Mouse (Mus musculus): ENCODE data around the gene Clec4g. TPM values are rescaled to one million over a fixed set of nuclear protein-coding genes. Genes with fewer than 3 reads are reported as not detected.
"Not testable (repeated sequence)": the region's sequence is repeated elsewhere in the genome, so short reads cannot be mapped to it uniquely, and the experiment has no call there.

Clec4g gene
- polyA plus RNA-seq (2014; fragmentation: Nextera tagmentation; extraction: Ambion mirVana): not detected in 2 replicates

GRCm38 (mm10) chr8:3720551-3720950 lies at the start of gene Clec4g:
Gene Clec4g, minus strand, starts transcription at chr8:3720651.
- ATAC-seq (ENCODE audit: insufficient number of reproducible peaks, insufficient read depth, low FRiP score, low read depth): no peak
- no peak within 1 kb of the TSS for H3K4me2 ChIP-seq (replicated peaks; ENCODE audit: low read depth, low read length)
- no peak within 1 kb of the TSS for H3K27ac ChIP-seq (ENCODE audit: low read length)
- H3K4me1 ChIP-seq (ENCODE audit: control insufficient read depth, insufficient read depth, low read length): no peaks in the 10 kb centered on the region
- no peak within 1 kb of the TSS for H3K9ac ChIP-seq (replicated peaks; ENCODE audit: low read depth, low read length)
- 69% methylated on average over 5 of the region's 5 CpGs for WGBS
- no peaks in the 10 kb centered on the region for H3K36me3 ChIP-seq (ENCODE audit: control insufficient read depth, insufficient read depth, low read length)
- no peaks in the 10 kb centered on the region for H3K27me3 ChIP-seq (ENCODE audit: control insufficient read depth, insufficient read depth, low read length)
- no peaks in the 10 kb centered on the region for H3K9me3 ChIP-seq (ENCODE audit: control insufficient read depth, low read depth, low read length)
- H3K4me3 ChIP-seq (ENCODE audit: low read depth, low read length): no peak within 1 kb of the TSS

GRCm38 (mm10) chr8:3768641-3769040 lies 48.2 kb upstream of the Clec4g start:
- not testable (repeated sequence) for ATAC-seq (ENCODE audit: insufficient number of reproducible peaks, insufficient read depth, low FRiP score, low read depth)

GRCm38 (mm10) chr8:3754261-3754850 lies 33.9 kb upstream of the Clec4g start:
- Histone ChIP-seq H3K27me3 (ENCODE audit: control insufficient read depth, insufficient read depth, low read length) (no peaks in the 10 kb centered on the region), H3K4me2 (replicated peaks; ENCODE audit: low read depth, low read length) (no peak overlapping the region), H3K4me3 (ENCODE audit: low read depth, low read length) (no peak overlapping the region), H3K4me1 (ENCODE audit: control insufficient read depth, insufficient read depth, low read length) (no peaks in the 10 kb centered on the region), H3K27ac (ENCODE audit: low read length) (no peak overlapping the region), H3K9ac (replicated peaks; ENCODE audit: low read depth, low read length) (no peak overlapping the region), H3K36me3 (ENCODE audit: control insufficient read depth, insufficient read depth, low read length) (no peaks in the 10 kb centered on the region), H3K9me3 (ENCODE audit: control insufficient read depth, low read depth, low read length) (no peaks in the 10 kb centered on the region; the same call in 1 of the 2 replicates)
- ATAC-seq (ENCODE audit: insufficient number of reproducible peaks, insufficient read depth, low FRiP score, low read depth): peak; percentile 100
- WGBS: 63% methylated on average over 18 of the region's 18 CpGs

More at GRCm38 (mm10) chr8:3768641-3769040, 48.2 kb upstream of the Clec4g start:
- H3K27me3 ChIP-seq (ENCODE audit: control insufficient read depth, insufficient read depth, low read length); H3K4me2 ChIP-seq (replicated peaks; ENCODE audit: low read depth, low read length); H3K27ac ChIP-seq (ENCODE audit: low read length); H3K9me3 ChIP-seq (ENCODE audit: control insufficient read depth, low read depth, low read length); H3K9ac ChIP-seq (replicated peaks; ENCODE audit: low read depth, low read length); H3K4me3 ChIP-seq (ENCODE audit: low read depth, low read length); H3K4me1 ChIP-seq (ENCODE audit: control insufficient read depth, insufficient read depth, low read length); H3K36me3 ChIP-seq (ENCODE audit: control insufficient read depth, insufficient read depth, low read length): not testable (repeated sequence)
- 84% methylated on average over 5 of the region's 5 CpGs for WGBS

GRCm38 (mm10) chr8:3748761-3749160 lies 28.3 kb upstream of the Clec4g start, which contains the start of gene Cd209a:
Gene Cd209a, minus strand, starts transcription at chr8:3748984.
- Histone ChIP-seq H3K4me1 (ENCODE audit: control insufficient read depth, insufficient read depth, low read length) (no peaks in the 10 kb centered on the region), H3K27ac (ENCODE audit: low read length) (no peak within 1 kb of the TSS), H3K4me3 (ENCODE audit: low read depth, low read length) (no peak within 1 kb of the TSS), H3K36me3 (ENCODE audit: control insufficient read depth, insufficient read depth, low read length) (no peaks in the 10 kb centered on the region), H3K4me2 (replicated peaks; ENCODE audit: low read depth, low read length) (no peak within 1 kb of the TSS), H3K9ac (replicated peaks; ENCODE audit: low read depth, low read length) (no peak within 1 kb of the TSS), H3K9me3 (ENCODE audit: control insufficient read depth, low read depth, low read length) (no peaks in the 10 kb centered on the region; the same call in 1 of the 2 replicates), H3K27me3 (ENCODE audit: control insufficient read depth, insufficient read depth, low read length) (no peaks in the 10 kb centered on the region)
- no peak for ATAC-seq (ENCODE audit: insufficient number of reproducible peaks, insufficient read depth, low FRiP score, low read depth)
- WGBS: 79% methylated on average over 4 of the region's 4 CpGs

GRCm38 (mm10) chr8:3736947-3737346 lies 16.5 kb upstream of the Clec4g start:
- Histone ChIP-seq H3K27ac (ENCODE audit: low read length) (no peak overlapping the region), H3K4me3 (ENCODE audit: low read depth, low read length) (no peak overlapping the region), H3K36me3 (ENCODE audit: control insufficient read depth, insufficient read depth, low read length) (no peaks in the 10 kb centered on the region), H3K4me1 (ENCODE audit: control insufficient read depth, insufficient read depth, low read length) (no peaks in the 10 kb centered on the region), H3K9ac (replicated peaks; ENCODE audit: low read depth, low read length) (no peak overlapping the region), H3K9me3 (ENCODE audit: control insufficient read depth, low read depth, low read length) (no peaks in the 10 kb centered on the region), H3K4me2 (replicated peaks; ENCODE audit: low read depth, low read length) (no peak overlapping the region), H3K27me3 (ENCODE audit: control insufficient read depth, insufficient read depth, low read length) (no peaks in the 10 kb centered on the region)
- WGBS: 88% methylated on average over 2 of the region's 2 CpGs
- no peak for ATAC-seq (ENCODE audit: insufficient number of reproducible peaks, insufficient read depth, low FRiP score, low read depth)

- Histone ChIP-seq H3K27ac (ENCODE audit: low read length) (no peak overlapping the region), H3K4me2 (replicated peaks; ENCODE audit: low read depth, low read length) (no peak overlapping the region), H3K4me1 (ENCODE audit: control insufficient read depth, insufficient read depth, low read length) (no peaks in the 10 kb centered on the region), H3K27me3 (ENCODE audit: control insufficient read depth, insufficient read depth, low read length) (no peaks in the 10 kb centered on the region), H3K9me3 (ENCODE audit: control insufficient read depth, low read depth, low read length) (no peaks in the 10 kb centered on the region), H3K9ac (replicated peaks; ENCODE audit: low read depth, low read length) (no peak overlapping the region), H3K4me3 (ENCODE audit: low read depth, low read length) (no peak overlapping the region), H3K36me3 (ENCODE audit: control insufficient read depth, insufficient read depth, low read length) (no peaks in the 10 kb centered on the region)
- no peak for ATAC-seq (ENCODE audit: insufficient number of reproducible peaks, insufficient read depth, low FRiP score, low read depth)
- 86% methylated on average over 2 of the region's 2 CpGs for WGBS
Measured at GRCm38 (mm10) chr8:3735599-3735998, 15.1 kb upstream of the Clec4g start.

DNA sequence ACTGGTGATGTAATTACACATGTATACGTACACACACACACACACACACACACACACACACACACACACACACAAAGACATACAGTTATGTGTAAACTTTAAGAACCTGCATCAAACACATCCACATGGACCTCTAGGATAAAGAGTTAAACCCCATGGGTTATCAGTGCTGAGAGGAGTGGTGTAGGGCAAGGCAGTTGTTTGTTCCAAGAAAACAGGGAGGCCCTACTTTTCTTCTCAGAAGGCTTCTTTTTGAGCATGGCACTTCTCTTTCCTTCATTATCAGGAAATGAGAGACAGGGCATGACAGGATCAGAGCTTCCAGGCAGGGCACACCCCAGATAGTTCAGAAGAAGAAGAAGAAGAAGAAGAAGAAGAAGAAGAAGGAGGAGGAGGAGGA lies 13.6 kb upstream of the Clec4g start:
- H3K27me3 ChIP-seq (ENCODE audit: control insufficient read depth, insufficient read depth, low read length): no peaks in the 10 kb centered on the region
- WGBS: 44% methylated on average over 1 of the region's 1 CpGs
- ATAC-seq (ENCODE audit: insufficient number of reproducible peaks, insufficient read depth, low FRiP score, low read depth): no peak

GRCm38 (mm10) chr8:3721041-3721440 lies 590 bp upstream of the Clec4g start:
- Histone ChIP-seq H3K27ac (ENCODE audit: low read length) (no peak overlapping the region), H3K4me1 (ENCODE audit: control insufficient read depth, insufficient read depth, low read length) (no peaks in the 10 kb centered on the region), H3K4me2 (replicated peaks; ENCODE audit: low read depth, low read length) (no peak overlapping the region), H3K36me3 (ENCODE audit: control insufficient read depth, insufficient read depth, low read length) (no peaks in the 10 kb centered on the region), H3K9me3 (ENCODE audit: control insufficient read depth, low read depth, low read length) (no peaks in the 10 kb centered on the region), H3K4me3 (ENCODE audit: low read depth, low read length) (no peak overlapping the region), H3K27me3 (ENCODE audit: control insufficient read depth, insufficient read depth, low read length) (no peaks in the 10 kb centered on the region), H3K9ac (replicated peaks; ENCODE audit: low read depth, low read length) (no peak overlapping the region)
- 28% methylated on average over 1 of the region's 1 CpGs for whole genome bisulfite sequencing
- no peak for ATAC-seq (ENCODE audit: insufficient number of reproducible peaks, insufficient read depth, low FRiP score, low read depth)

More for the DNA sequence above, 13.6 kb upstream of the Clec4g start:
- Histone ChIP-seq H3K27ac (ENCODE audit: low read length) (no peak overlapping the region), H3K4me2 (replicated peaks; ENCODE audit: low read depth, low read length) (no peak overlapping the region), H3K36me3 (ENCODE audit: control insufficient read depth, insufficient read depth, low read length) (no peaks in the 10 kb centered on the region), H3K9ac (replicated peaks; ENCODE audit: low read depth, low read length) (no peak overlapping the region), H3K4me1 (ENCODE audit: control insufficient read depth, insufficient read depth, low read length) (no peaks in the 10 kb centered on the region), H3K9me3 (ENCODE audit: control insufficient read depth, low read depth, low read length) (no peaks in the 10 kb centered on the region), H3K4me3 (ENCODE audit: low read depth, low read length) (no peak overlapping the region)

GRCm38 (mm10) chr8:3718559-3718958 lies 1.9 kb downstream of the Clec4g start:
- WGBS: 13% methylated on average over 14 of the region's 14 CpGs
- 0 out of 2 replicates have a peak, but pooled peaks have one; percentile 33 for ATAC-seq (ENCODE audit: insufficient number of reproducible peaks, insufficient read depth, low FRiP score, low read depth)

More at GRCm38 (mm10) chr8:3718559-3718958, 1.9 kb downstream of the Clec4g start:
- Histone ChIP-seq H3K9ac (replicated peaks; ENCODE audit: low read depth, low read length) (no peak overlapping the region), H3K4me2 (replicated peaks; ENCODE audit: low read depth, low read length) (no peak overlapping the region), H3K36me3 (ENCODE audit: control insufficient read depth, insufficient read depth, low read length) (no peaks in the 10 kb centered on the region), H3K9me3 (ENCODE audit: control insufficient read depth, low read depth, low read length) (no peaks in the 10 kb centered on the region), H3K27me3 (ENCODE audit: control insufficient read depth, insufficient read depth, low read length) (no peaks in the 10 kb centered on the region), H3K4me3 (ENCODE audit: low read depth, low read length) (no peak overlapping the region), H3K4me1 (ENCODE audit: control insufficient read depth, insufficient read depth, low read length) (no peaks in the 10 kb centered on the region), H3K27ac (ENCODE audit: low read length) (no peak overlapping the region)
